Mouse (Mus musculus): ENCODE data around the gene Aff3. TPM values are rescaled to one million over a fixed set of nuclear protein-coding genes. Genes with fewer than 3 reads are reported as not detected.

The Aff3 gene
- total RNA-seq, 2 experiments from 2014 or later = 11.4 to 14.2 TPM

DNA sequence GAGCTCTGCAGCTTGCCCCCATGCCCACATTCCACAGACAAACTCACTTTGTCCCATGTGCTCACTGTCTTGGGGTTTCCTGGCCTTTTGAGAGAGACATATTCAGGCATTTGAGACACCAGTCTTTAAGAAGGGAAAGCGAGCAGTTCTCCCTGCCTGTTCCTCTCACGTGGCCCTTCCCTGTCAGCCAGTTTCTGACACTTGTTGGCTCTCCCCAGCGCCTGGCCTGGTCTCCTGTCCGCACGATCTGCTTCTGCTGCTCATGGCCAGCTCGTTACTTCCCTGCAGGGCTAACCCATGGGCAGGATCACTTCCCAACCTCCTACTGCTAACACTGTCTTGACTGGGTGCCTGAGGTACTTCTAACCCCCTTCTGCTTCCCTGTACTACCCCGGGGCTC lies 118.1 kb downstream of the Aff3 start:
- no peak for DNase-seq (ENCODE audit: low spot score in 2 of 2)

DNA sequence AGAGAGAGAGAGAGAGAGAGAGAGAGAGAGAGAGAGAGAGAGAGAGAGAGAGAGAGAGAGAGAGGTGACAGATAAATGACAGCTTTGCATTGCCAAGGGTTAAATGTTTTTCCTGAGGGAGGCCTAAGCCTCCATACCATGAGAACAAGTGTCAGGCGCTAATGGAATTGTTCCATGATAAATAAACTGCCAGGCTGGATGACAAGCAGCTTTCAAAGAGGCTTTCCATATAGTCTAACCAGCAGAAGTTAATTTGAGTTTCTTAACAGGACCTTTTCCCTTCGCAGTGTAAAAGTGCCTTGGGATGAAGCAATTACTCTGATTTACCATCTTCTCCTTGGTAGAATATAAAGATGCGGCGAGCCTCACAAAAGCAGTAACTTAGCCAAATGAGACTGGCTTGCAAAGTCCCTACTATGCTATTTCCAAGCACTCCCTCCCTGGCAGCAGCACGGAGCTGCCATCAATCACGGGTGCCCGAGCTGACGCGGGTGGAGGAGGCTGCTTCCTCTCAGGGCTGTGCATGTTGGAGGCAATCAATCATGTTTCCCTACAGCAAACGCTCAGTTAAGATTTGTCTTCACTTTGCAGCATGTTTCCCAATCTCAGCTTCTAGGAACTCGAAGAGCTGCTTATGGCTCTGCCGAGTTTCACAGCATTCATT lies 119.3 kb downstream of the Aff3 start:
- DNase-seq (ENCODE audit: low spot score in 2 of 2) = no peak

DNA sequence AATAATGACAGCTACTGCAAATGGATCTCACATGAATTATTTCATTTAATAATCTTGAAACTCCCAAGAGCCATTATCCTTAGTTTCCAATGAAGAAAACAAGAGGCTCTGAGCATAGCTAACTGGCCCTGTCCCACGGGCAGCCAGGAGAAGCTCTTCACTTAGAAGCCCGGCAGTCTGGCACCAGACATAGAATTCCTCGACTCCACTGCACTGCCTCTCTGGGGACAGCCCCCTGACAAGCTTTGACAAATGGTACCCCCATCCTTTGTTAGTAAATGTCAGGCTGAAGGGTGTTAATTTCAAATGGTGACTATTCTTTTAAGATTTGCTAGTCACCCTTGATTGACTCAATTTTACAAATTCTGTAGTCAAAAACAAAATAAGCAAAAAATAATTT lies 120.3 kb downstream of the Aff3 start:
- DNase-seq (ENCODE audit: low spot score in 2 of 2) = no peak

DNA sequence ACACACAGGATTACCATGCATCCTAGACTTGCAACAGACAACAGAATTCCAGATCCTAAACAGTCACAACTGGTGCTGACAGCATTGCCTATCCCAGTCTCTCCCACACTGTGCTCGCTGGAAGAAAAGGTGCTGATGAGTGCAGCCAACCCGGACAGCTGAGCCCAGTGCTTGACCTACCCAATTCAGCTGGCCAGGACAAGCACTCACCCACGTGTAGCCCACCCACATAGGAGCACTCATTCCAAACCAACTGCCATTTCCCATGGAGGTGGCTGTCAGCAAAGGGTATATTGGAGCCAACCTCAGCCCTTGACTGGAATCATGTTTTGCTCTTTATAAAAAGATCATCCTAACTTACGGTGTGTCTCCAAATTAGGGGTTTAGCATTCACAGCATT lies 123.2 kb downstream of the Aff3 start:
- DNase-seq (ENCODE audit: low spot score in 2 of 2) = no peak

DNA sequence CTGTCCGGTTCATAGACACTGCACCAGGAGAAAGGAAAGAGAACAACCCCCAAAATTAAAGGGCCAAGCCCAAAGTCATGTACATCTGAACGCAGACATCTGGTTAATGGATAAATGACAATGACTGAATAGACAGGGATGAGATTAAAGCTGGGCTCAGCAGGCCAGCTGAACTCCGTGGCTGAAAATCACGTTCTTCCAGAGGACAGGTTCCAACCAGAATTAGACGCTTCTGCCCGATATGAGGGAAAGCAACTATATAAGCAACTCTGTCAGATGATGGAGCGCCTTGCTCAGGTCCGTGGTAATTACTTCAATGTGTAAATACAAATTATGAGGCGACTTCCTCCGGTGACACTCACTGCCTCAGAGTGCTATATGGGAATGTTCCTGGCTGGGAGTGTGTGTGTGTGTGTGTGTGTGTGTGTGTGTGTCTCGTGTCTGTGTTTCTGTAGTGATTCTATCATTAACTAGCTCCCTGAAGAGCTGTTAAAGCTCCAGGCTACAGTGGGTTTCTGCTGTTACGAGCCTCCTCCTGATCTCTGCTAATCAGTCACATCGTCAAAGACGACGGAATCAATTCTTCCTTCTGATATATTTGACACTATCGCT lies 127.7 kb downstream of the Aff3 start:
- no peak for DNase-seq (ENCODE audit: low spot score in 2 of 2)

DNA sequence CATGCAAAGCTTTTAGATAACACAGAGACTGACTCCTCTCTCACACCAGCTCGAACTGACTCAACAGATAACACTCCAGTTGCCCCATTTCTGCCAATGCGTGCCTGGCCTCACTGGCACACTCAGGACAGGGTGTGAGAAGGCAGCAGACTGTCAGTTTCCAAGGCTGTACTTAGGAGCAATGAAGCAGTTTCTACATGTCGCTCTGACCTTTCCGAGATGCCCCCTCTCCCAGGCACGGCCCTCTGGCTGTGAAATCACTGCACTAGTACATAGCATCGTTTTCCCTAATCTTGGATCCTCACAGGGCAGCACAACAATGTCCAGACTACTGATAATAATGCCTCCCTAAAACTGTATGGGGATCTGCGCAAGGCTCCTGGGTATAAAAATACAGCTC lies 132.2 kb downstream of the Aff3 start:
- DNase-seq (ENCODE audit: low spot score in 2 of 2) = no peak

DNA sequence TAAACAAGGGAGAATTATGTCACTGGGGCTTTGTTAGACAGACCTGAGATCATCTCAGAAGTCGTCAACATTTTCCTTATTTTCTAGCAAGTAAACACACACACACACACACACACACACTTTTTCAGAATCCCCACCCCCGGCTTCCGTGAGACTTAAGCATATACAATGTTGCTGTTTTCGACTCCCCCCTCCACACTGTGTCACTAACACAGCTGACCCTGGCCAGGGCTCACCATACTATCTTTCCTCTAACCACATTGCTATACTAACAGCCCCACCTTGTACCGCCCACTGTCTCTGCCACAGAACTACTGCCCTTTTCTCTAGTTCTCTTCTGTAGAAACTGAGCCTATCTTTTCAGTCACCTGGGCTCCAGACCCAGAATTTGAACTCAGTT lies 136.1 kb downstream of the Aff3 start:
- no peak for DNase-seq (ENCODE audit: low spot score in 2 of 2)

DNA sequence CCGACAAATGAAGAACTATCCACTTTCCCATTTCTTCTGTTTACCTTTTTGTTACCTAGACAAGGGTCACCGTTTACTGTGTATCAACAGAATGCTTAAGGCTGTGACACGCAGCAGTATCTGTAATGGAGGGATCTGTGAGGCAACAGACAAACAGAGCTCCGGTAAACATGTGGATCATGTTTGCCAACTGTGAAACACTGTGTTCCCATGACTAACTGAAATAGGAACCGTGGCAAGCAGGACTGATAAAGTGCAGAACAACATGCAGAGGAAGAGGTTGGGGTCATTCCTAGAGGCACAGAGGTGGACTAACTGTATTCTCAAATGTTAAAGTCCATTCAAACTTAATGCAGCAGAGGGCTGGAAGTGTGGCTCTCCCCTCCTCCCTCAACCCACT lies 138.2 kb downstream of the Aff3 start:
- DNase-seq (ENCODE audit: low spot score in 2 of 2) = no peak

DNA sequence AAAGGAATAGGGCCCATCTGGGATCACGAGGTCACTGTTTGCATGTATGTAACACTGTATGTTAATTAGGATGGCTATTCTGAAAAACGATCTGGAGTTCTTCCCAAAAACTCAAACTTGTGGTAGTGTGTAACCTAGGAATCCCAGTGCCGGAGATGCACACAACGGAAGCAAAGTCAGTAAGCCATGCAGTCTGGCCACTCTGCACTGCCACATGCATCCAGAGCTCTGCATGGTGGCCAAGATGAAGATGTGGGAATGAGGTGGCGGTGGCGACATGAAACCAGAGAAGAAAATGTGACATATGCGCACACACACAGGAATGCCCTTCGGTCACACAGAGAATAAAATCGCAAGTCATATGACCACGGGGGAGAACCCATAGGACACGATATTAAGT lies 143.1 kb downstream of the Aff3 start:
- DNase-seq (ENCODE audit: low spot score in 2 of 2) = no peak

DNA sequence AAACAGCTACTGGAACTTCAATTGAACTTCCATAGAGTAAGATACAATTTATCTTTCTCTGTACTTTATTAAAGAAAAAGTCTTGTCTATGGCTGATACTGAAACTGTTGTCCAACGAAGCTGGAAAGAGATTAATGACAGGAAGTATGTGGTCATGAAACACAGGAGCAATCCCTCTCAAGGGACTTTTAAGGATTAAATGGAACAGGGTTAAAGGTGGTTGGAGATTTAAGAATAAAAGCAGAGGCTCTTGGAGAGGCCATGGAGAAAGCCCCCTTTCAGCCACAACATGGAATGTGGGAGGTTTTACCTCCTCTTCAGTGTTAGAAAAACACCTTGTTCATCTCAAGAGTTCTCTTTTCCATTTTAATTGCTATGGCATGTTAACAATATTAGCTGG lies 148.5 kb downstream of the Aff3 start:
- no peak for DNase-seq (ENCODE audit: low spot score in 2 of 2)

DNA sequence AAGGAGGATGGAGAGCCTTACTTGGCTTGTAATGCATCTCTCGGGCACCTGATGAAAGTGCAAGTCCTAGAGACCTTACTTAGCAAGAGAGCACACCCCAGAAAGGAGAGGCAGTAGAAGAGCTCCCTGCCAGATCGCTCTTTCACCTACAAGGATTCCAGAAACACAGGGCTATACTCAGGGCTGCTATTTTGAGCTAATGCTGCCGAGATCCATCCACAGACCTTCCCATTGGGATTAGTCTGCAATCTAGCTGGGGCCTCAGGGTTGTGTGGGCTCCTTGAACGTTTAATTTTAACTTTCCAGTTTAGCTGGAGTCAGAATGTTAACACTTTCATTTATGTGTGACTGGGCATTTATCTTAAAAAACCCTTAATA lies 150.1 kb downstream of the Aff3 start:
- no peak for DNase-seq (ENCODE audit: low spot score in 2 of 2)

DNA sequence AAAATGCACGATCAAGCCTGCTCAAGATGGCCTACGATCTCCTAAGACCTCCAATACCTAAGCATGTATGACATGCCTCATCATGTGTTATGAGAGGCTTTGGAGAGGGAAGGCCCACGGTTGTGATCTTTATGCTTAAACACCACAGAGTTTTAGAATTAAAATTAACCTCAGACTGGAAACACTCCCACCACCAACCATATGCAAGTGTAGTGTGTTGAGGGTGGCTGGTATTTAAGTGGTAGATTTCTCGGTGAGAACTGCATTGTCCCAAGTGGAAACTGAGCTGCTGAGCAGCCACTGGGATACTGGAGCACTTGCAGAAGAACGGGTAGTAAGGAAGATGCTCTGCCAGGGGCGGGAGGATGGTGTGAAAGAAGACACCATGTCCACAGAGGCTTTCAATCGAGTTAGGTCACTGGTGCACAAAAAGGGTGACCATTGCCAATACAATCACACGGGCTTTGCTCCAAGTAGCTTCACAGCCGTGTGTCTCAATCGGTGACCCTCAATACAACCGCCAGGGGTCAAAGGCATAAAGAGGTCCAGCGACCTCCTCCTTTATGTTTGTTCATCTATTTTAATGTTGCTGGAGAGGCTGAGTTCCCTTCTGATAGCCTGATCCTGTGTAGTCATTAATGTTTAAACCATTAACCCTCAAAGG lies 150.7 kb downstream of the Aff3 start:
- DNase-seq (ENCODE audit: low spot score in 2 of 2) = no peak

DNA sequence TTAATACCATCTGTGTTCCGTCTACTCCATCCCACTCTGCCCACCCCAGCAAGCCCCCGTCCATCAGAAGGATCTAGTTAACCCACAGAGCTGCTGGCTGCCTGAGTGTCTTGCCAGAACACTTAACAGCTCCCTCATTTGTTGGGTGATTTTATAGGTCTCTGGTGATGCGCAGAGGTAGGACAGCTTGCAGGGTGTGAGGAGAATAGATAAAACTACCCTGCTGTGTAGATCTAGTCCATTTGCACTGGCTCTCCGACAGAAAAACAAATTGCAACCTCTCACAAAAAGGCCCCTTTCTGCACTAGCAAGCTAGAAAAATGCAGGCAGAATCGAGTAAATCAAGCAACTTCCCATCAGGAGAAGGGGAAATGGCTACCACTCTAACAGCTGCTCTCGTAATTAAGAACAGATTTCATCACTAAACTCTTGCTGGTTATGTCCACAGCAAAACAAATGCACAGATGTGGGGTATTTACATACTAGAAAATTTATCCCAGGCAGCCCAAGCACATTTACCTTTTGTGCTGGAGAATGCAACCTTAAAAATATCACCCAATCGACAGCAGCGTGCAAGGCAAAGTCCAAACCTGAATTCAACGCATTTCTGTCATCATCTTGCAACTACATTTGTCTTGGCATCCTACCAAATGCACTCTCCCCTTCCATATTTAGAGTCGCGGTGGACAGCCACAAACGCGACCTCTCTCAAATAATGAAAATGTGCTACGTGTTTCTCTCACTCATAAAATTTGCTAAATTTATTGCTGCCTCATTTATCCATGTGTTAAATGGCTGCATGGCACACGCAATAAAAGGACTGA lies 152.3 kb downstream of the Aff3 start:
- no peak for DNase-seq (ENCODE audit: low spot score in 2 of 2)

DNA sequence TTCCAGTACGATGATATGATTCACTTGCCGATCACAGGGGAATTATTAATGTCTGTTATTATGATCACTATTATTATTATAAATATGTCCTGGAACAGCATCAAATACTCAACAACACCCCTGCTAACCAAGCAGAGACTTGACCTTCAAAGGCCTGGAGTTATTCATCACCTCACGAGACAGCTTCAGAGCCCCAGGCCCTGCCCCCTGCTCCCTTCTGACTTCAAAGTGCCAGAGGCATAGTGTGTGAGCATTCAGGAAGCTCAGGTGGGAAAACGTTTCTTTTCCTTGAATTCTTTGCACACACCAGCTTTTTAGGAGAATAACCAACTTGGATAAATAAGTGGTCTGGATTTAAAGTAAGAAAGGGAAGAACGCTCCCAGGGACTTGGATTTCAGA lies 153.7 kb downstream of the Aff3 start:
- DNase-seq (ENCODE audit: low spot score in 2 of 2) = no peak

DNA sequence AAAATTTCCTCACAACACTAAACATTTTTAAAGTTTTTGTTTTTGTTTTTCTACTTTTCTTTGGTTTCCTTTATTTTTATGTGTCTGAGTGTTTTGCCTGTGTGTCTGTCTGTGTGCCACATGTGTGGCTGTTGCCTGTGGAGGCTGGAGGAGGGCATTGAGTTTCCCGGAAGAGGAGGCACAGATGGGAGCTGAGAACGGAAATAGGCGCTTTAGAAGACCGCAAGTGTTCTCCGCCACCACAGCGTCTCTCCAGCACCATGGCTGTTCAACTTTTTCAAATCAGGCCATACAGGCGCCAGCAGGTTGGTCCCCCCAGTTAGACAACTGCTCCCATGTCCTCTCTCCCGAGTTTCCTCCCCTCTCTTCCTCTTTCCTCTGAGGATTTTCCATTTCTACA lies 155.5 kb downstream of the Aff3 start:
- DNase-seq (ENCODE audit: low spot score in 2 of 2) = no peak

DNA sequence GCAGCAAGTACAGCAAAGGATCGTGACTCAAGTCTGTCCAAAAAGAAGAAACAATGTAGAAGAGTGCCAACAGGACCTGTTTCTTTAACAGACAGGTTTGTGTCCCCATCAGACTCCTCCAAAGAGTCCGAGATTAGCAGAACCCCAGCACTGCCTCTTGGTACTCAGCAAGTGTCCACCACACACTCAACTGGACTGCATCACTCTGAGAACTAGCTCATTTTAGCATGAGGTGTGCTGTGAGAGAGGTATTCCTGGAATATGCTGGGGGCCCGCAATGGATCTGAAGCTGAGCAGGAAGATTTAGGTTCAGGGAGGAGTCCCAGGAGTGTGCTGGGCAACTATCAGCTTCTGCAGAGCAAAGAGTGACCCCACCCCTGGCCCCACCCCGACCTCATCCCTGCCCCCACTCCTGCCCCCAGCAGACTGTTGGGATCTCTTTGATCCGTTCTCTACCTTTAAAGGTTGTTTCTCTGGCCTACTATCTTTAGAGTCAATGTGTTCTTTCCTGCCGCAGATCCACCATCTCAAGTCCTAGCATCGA lies 157.0 kb downstream of the Aff3 start:
- no peak for DNase-seq (ENCODE audit: low spot score in 2 of 2)

DNA sequence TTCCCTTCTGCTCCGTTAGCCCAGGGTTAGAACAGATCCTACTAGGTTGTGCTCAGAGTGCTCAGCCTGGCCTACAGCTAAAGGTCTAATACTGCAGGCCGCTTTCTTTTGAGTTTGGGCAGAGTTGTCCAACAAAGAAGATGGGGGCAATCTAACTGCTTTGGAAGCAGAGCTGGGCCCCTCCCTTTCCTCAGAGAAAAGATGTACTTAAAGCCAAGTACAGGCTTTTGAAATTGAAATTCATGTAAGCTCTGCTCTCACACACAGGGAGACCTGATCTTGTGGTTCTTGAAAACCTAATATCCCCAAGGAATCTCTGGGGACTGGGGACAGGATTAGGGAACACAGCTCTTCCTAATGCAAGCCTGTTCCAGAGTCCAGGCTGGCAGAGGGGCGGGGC lies 158.4 kb downstream of the Aff3 start:
- no peak for DNase-seq (ENCODE audit: low spot score in 2 of 2)

DNA sequence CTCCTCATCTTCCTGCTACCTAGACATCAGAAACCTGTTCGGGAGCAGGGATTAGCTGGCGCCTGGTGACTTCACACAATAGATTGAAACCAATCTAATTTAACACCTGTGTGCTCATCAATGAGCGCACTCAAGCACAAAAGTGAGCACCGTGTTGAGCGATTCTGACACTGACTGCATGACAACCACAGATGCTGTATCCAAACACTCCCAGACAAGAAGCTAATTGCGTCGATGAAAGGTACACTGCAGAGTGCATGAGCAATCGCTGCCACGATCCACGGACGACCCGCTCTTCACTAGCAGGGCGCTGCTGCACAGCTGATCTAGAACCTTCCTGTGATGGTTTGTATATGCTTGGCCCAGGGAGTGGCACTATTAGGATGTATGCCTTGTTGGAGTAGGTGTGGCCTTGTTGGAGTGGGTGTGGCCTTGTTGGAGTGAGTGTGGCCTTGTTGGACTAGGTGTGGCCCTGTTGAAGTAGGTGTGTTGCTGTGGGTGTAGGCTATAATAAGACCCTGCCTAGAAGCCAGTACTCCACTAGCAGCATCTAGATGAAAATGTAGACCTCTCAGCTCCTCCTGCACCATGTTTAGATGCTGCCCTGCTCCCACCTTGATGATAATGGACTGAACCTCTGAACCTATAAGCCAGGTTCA lies 161.2 kb downstream of the Aff3 start:
- DNase-seq (ENCODE audit: low spot score in 2 of 2) = no peak

DNA sequence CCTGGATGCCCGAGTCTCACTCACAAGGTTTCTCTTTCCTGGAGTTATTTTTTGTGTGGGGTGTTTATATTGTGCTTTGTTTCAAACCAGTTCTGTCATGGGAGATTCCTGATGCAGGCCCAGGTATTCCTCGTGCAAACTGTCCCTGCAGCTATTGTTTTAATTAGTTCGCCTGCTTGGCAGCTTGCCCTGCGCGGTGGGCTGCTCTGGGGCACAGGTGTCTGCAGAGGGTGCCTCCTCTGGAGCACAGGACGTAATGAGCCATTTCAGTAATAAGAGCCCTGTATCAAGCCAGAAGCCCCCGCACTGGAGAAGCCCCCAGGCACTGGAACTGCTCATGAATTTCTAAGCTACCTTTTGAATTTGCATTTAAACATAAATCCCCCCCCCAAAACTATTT lies 162.0 kb downstream of the Aff3 start:
- DNase-seq (ENCODE audit: low spot score in 2 of 2) = no peak

DNA sequence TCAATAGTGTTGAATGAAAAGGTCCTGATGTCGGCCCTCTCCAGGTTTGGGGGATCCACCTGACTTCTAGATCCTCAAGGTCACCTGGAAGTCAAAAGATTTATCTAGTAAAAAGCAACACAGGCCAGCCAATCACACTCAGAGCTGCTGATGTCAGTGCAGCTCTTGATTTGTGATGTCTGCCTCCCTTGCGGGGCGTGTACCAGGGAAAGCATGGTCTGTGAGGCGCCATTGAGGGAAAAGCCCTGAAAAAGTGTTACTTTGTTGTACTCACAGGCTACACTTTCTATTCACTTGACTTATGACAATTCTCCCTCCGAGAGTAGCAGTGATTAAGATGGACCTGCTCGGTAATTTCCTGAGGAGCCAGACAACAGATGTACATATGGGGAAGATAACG lies 163.5 kb downstream of the Aff3 start:
- DNase-seq (ENCODE audit: low spot score in 2 of 2) = no peak

DNA sequence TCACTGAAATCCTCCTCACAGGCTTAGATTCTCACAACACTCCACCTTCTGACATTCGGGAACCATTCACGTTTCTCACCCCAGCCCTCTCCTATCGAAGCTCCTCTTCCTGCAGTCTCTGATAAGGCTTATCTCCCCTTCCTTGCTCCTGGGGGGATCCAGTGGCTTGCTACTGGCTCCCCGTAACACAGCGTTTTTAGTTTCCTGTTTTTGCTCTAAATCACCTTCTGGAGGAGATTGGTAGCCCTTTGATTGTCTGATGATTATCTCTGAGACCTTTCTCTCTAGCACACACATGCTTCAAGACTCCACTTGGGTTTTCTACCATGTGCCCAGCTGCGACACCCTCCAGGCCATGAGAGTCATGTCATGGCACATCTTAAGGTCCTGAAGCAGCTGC lies 165.3 kb downstream of the Aff3 start:
- no peak for DNase-seq (ENCODE audit: low spot score in 2 of 2)

Measured in gastrocnemius, postnatal 4 days (tissue).